In the genomic region with DNA sequence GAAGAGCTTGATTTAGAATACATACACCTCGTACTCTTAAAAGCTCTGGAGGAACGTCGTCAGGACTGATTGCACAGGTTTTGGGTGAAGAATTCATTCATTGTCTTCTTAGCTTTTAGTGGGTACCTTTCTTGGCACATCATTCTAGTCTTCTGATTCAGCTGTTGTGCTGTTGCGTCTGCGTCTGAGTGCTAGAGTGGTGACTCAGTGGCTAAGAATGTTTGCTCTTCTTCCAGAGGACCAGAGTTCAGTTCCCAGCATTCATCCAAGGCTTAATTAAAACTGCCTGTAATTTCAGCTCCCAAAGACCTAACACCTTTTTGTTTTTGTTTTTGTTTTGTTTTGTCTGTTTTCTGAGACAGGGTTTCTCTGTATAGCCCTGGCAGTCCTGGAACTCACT, we compare ENCODE assay signal across 22 mouse cellular contexts. TPM values are rescaled to one million over a fixed set of nuclear protein-coding genes. Genes with fewer than 3 reads are reported as not detected.
DNase-seq lines count a peak whose midpoint lies in the region; ATAC-seq and TF ChIP-seq lines count a peak whose summit lies in the region.
"Had no signal": no experiment of that assay in that cellular context is flagged by ENCODE, and none has a peak within 500 bp of the region (broad histone marks: within the 10 kb centered on the region; RNA-seq: fewer than 3 reads in every experiment).

No protein-coding gene starts in this region.

- peak; percentile 17 for DNase-seq in 3134 (ENCODE audit: extremely low read depth, insufficient read length, low spot score)
- DNase-seq in 3T3-L1 (ENCODE audit: low read depth, low spot score) = peak; percentile 68
- DNase-seq in NIH3T3 (ENCODE audit: low read depth) = peak; percentile 41
- DNase-seq in brain, embryonic 14.5 days (ENCODE audit: low read depth) = peak; percentile 16
- DNase-seq in gastrocnemius, postnatal 25 days = no peak
- no peak for DNase-seq in gastrocnemius, postnatal 10 days
- DNase-seq: adrenal gland, postnatal 10 days; cerebellum, adult 11-12 months; cerebellum, adult 9-10 months; cerebellum, postnatal 25 days; heart, adult 2 months; heart, postnatal 14 days; kidney, adult 2 months had no signal

- H3K36me3 ChIP-seq in forebrain, embryonic 16.5 days (ENCODE audit: control insufficient read depth, insufficient read depth) = peaks cover 3% of the 10 kb centered on the region
- H3K36me3 ChIP-seq: heart, embryonic 15.5 days had no signal

- TF ChIP-seq POLR2A in brain, embryonic 14.5 days (IDR thresholded peaks at IDR 0.05; ENCODE audit: borderline replicate concordance, extremely low read depth, insufficient read depth, insufficient read length, poor library complexity, severe bottlenecking) = no peak

- 0 out of 2 replicates have a peak, but pooled peaks cover 3% of the 10 kb centered on the region for H3K4me1 ChIP-seq in forebrain, embryonic 16.5 days (replicated peaks; ENCODE audit: control insufficient read depth, insufficient read depth, low read length)

- H3K4me2 ChIP-seq in forebrain, embryonic 16.5 days (ENCODE audit: low read length) = no peak overlapping the region
- H3K4me2 ChIP-seq: embryonic facial prominence, embryonic 13.5 days; heart, embryonic 11.5 days; heart, embryonic 15.5 days; hindbrain, embryonic 14.5 days had no signal

- no peaks in the 10 kb centered on the region for H3K9me3 ChIP-seq in forebrain, embryonic 16.5 days (ENCODE audit: control insufficient read depth, low read length)
- H3K9me3 ChIP-seq: embryonic facial prominence, embryonic 13.5 days; heart, embryonic 15.5 days; hindbrain, embryonic 10.5 days had no signal

- no peaks in the 10 kb centered on the region for H3K27me3 ChIP-seq in forebrain, embryonic 16.5 days (replicated peaks; ENCODE audit: control insufficient read depth, insufficient read depth, low read length)
- H3K27me3 ChIP-seq: CH12.LX; embryonic facial prominence, embryonic 13.5 days; heart, embryonic 15.5 days had no signal

- 45% methylated on average over 5 of the region's 5 CpGs for WGBS in forebrain, embryonic 16.5 days

- no peak for TF ChIP-seq CTCF in brain, embryonic 14.5 days (IDR thresholded peaks at IDR 0.05; ENCODE audit: borderline replicate concordance, extremely low read depth, insufficient read depth, insufficient read length)

- H3K27ac ChIP-seq in forebrain, embryonic 16.5 days (ENCODE audit: low read length) = no peak overlapping the region
- H3K27ac ChIP-seq: embryonic facial prominence, embryonic 13.5 days; heart, adult 2 months; heart, embryonic 15.5 days; hindbrain, embryonic 10.5 days; hindbrain, embryonic 14.5 days had no signal

- no peak overlapping the region for H3K4me3 ChIP-seq in forebrain, embryonic 16.5 days (replicated peaks; ENCODE audit: low read length)
- H3K4me3 ChIP-seq: embryonic facial prominence, embryonic 13.5 days; heart, adult 2 months; heart, embryonic 15.5 days; hindbrain, embryonic 10.5 days had no signal

- H3K9ac ChIP-seq in forebrain, embryonic 16.5 days (replicated peaks; ENCODE audit: low read depth, low read length) = no peak overlapping the region
- H3K9ac ChIP-seq: embryonic facial prominence, embryonic 13.5 days; heart, embryonic 15.5 days; hindbrain, embryonic 14.5 days had no signal

- no peak for ATAC-seq in forebrain, embryonic 16.5 days
- ATAC-seq: forebrain, embryonic 14.5 days; intestine, embryonic 16.5 days had no signal

RNA-seq across cellular contexts. Expression of a gene that starts 30.2 kb away (rescaled TPM):
- 23.7 and 38.8 TPM in 2 replicates for polyA plus RNA-seq in brain, embryonic 14.5 days (2012; rRNA removed)
- 27.4 and 39.1 TPM in 2 replicates for polyA plus RNA-seq in forebrain, embryonic 16.5 days (2015; fragmentation: Nextera tagmentation; extraction: Ambion mirVana)
- 10 to 100 TPM in 1 of 2 experiments, 1 to 10 TPM in 1; 8.4 to 10.4 TPM for total RNA-seq in gastrocnemius, postnatal 25 days (2021)
- 10 to 100 TPM; 13.9 to 18.0 TPM for total RNA-seq in gastrocnemius, postnatal 10 days (2021)

Comparison
In these comparisons a context has a peak if more than half of its experiments do, and no peak if none do; other contexts are left out.
1. DNase-seq: peak in 3134 (single experiment), 3T3-L1 (single experiment), NIH3T3 (single experiment) and brain, embryonic 14.5 days (single experiment); none in gastrocnemius, postnatal 25 days (single experiment) and gastrocnemius, postnatal 10 days (single experiment).